Mouse (Mus musculus) left cerebral cortex, adult 9 months (tissue): ENCODE results near the gene Gm37240.
"Not testable (repeated sequence)": the region's sequence is repeated elsewhere in the genome, so short reads cannot be mapped to it uniquely, and the experiment has no call there.

Source experiments
- DNase-seq, 2 experiments: peaks; one replicate each; pipeline ENCODE4 v3.0.0; 2022; ENCODE audit warnings: low spot score in 2 of 2

The Gm37240 gene

DNA sequence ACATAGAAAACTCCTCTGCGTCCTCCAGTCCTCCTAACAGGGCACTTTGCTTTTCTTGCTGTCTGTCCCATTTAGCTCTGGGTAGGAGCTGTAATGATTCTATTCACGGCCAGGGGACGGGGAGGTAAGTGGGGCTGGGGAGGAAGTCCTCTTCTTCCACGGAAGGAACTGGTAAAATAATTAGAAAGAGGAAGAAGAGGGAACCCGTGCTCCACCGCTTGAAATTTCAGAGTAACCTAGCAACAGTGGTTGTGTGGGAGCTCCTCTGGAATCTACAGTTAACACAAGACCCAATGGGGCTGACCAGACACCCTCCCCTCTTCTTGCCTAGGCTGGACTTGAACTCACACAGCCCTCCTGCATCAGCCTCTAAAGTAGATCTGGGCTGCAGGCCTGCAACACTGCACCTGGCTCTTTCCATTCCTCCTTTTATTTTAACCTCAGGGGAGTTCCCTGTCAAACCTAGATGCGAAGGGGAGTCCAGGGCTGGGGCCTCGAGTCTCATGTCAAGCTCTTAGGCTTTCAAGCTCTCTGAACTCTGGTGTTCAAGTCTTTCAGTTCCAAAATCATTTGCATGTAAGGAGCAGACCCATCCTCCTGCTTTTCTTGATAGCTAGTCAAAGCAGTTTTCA is 1201.5 kb downstream of the Gm37240 start:
- no peak for DNase-seq

DNA sequence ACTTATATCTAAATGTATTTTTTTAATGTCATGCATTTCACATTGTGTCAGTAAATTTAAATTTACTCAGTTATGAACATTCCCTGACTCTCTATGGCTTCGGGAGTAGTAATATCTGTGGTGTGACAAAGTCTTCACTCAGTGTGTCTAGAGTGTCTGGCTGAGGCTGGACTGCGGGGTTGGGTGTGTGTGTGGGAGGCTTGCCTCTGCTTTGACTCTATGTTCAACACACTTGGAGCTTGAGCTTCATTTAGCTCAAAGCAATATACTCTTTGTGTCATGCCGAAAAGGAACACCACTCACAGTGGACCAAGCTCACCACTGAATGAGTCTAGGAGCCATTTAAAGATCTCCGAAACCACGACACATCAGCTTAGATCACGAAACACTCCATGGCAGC is 1203.5 kb downstream of the Gm37240 start:
- DNase-seq = no peak

DNA sequence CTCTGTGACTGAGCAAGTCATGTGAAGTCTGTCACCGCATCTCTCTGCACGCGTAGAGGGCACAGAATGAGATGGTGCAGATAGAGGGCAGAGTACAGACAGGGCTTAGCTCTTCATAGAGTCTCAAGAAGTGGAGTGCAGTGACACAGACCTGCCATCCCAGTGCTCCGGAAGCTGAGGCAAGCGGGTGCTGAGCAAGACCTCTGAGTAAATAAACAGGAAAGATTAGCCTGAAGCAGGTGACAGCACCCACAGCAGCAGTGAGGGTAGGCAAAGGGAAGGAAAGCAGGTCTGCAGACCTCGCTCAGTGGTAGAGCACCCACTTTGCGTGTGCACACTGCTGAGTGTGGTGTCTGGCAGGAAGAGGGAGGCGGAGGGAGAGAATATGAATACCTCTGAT is 1205.6 kb downstream of the Gm37240 start:
- no peak for DNase-seq

DNA sequence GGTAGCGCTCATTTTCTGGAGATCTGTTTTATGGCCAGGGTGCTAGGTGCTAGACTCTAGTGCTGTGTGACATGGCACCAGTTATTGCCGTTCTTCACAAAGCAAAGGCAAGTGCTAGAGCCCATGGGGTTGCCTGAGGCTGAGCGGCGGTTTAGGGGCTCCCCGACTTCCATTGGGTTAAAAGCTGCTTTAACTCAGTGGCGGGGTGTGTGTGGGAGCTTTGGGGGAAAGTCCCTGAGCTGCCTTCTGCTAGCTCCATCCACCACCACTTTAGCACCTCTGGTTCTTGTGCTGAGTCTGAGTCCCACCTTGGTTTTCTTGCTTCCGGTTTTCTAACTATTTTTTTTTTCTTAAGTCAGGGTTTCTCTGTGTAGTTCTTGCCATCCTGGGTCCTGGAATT is 1207.3 kb downstream of the Gm37240 start:
- DNase-seq = no peak

DNA sequence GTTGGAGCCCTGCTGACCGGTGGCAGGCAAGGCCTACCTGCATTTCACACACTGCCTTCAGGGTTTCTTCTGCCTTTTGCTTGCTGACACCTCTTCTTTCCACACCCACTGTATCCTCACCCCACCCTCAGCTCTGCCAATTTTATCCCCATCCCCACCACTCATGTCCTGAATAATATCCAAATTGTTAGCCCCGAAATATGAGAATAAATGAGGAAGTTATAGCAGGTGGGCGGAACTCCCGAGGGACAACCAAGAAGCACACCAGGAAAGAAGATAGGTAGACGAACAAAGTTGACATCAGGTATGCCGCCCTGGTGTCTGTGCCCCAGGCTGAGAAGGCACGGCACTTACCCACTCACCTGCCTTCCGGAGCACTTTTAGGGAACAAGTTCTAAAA is 1207.8 kb downstream of the Gm37240 start:
- DNase-seq = no peak

DNA sequence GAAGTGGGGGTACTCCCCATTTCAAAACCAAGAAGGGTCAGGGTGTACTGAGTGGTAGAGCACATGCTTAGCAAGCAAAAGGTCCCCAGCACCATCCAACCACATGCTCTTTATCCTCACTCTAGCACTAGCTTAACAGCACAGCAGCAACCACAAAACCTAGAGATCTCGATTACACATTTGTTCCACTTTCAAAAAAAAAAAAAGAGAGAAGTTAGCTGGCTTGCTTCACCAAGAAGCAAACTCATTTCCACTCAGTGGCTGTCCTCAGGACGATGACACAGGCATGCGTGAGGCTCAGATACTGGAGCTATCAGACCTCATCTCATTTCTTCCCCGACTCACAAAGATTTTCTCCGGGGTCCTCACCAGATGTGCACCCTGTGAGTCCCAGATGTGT is 1208.4 kb downstream of the Gm37240 start:
- no peak for DNase-seq

DNA sequence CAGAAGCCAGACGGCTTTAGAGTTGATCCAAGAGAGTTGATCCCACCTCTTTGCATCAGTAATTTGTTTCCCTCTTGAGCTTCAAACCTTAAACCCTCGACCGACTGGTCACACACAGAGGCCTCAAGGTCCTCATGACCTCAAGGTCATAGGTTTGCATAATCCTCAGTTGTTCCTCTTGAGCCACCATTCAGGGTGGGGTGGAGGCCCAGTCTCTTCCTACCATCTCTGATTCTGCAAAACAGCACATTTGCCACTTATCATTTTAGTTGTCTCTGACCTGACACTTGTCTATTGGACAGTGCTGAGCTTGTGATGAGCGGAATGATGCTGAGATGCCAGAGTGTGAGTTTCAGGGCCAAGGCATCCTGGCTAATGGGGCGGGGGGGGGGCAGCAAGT is 1211.6 kb downstream of the Gm37240 start:
- DNase-seq = no peak

DNA sequence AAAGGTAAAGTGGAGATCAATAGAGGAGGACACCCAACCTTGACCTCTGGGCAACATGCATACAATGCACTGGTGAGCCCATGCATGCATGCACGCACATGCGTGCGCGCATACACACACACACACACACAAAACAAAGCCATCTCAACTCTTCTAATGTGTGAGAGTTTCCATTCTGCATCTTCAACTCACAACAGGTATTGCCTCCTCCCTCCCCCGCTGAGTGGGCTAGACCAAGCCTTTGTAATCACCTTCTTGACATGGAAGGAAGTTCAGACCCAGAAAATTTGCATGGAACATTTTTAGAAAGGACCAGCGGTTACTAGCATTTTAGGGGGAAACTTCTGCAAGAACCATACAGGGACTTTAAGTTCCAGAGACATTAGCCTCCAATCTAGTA is 1213.8 kb downstream of the Gm37240 start:
- no peak for DNase-seq

DNA sequence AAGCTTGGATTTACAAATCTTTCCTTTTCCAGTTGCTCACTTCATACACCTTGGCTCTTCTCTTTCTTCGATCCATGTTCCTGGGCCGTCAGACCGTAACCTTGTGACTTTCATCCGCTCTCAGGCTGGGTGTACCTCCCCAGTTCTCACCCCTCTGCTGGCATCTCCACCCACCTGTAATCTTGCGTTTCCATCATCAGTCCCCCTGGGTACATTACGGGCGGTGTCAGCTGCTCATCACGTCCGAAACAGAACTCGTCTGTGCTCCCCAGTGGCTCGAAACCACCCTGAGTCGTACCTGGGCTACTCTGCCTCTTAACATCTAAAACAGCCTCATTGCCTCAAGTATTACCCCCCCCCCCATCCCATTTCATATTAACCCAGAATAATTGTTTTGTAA is 1215.2 kb downstream of the Gm37240 start:
- DNase-seq = no peak

DNA sequence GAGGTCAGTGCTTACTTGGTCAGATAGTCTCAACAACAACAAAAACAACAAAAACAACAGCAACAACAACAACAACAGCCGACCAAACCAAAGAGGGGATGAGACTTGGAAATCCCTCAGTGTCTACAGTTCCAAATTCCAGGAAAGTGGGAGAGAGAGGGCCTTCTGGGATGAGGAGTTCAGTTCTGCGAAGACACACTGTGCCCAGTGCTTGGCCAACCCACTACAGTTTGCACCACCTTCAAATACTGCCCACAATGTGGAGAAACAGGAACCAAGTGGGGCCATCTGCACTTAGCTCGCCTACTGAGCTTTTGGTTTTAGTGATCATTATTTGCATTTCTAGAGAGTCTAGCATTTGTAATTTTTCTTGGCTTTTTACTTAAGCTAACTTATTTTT is 1218.4 kb downstream of the Gm37240 start:
- DNase-seq = no peak

DNA sequence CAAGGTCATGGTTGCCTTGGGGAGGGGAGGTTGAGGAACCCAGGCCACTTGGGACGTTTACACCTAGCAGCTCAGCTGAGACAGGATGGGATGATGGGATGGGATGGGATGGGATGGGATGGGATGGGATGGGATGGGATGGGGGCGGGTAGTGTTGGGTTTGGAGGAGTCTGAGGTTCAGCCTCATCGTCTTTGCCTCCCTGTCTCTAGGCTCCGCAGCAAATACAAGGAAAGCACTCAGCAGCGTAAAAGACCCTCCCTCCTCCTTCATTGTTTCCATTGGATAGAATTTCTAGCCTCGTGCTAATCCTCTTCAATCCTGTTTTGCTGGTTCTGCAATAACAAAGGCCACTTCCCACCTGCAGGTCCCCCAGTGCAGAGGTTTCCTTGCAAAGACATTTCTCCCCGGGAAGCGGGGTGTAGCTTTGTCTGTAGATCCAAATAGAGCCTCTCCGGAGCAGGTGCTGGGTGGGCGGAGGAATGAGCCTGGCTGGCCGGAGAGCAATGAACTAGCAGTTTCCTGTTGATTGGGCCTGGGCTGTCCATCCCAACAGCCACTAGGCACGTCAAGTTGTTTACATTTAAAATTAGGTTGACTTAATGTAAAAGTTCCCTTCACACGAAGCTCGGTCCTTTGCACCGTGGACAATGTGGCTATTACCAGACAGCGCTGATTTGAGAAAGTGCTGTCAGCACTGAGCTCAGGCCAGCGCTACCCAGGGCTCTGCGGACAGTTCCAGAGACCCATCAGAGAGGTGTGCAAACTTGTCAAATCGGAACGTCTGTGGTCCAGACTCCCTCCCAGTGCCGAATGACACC is 1221.9 kb downstream of the Gm37240 start:
- DNase-seq = no peak

DNA sequence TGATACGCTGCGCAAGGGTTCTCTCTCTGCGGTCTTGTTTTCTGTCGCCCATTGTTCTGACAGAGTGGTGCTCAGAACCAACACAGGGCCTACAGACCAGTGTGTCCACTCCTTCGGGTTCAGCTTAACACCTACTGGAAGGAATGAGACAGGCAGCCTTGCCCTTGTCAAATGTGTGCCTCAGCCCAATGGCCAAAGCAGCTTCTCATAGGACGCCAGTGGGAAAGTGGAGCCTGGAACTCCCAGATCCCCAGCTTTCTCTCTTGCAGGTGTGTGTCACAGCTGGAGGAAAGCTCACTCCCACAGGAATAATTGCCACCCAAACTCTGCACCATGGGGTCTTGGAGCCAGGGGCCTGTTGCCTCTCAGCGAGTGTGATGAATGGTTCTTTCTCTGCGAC is 1222.6 kb downstream of the Gm37240 start:
- DNase-seq = no peak

DNA sequence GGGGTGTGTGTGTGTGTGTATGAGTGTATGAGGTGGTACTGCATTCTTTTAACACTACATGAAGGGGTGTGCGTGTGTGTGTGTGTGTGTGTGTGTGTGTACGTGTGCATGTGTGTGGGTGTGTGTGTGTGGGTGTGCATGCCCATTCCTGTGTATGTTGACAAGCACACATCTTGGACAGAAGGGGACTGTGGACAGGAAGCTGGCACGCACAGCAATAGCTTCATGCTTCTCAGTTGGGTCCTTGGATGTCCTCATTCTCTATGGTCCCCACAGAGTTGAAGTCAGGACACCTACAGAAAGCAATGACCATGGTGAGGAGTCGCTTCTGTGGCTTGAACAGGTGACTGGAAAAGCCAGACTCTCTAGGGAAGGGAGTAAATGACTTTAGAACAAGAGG is 1223.5 kb downstream of the Gm37240 start:
- DNase-seq = no peak

DNA sequence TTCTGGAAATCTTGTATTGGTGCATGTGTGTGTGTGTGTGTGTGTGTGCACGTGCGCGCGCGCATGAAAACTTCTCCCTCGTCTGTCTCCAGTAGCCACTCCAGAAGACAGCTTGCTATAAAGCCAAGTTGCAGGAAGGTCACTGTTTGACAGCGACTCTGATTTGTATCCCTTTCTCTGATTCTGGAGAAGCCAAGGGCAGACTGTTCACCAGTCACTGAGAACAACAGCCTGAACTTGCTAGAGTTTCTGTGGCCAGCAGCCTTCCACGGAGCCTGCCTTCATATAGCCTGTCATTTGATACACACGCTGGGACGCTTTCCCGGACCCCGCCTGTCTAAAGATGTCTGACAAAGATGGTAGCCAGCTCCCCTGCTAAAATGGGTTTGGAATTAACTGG is 1224.2 kb downstream of the Gm37240 start:
- DNase-seq = no peak

DNA sequence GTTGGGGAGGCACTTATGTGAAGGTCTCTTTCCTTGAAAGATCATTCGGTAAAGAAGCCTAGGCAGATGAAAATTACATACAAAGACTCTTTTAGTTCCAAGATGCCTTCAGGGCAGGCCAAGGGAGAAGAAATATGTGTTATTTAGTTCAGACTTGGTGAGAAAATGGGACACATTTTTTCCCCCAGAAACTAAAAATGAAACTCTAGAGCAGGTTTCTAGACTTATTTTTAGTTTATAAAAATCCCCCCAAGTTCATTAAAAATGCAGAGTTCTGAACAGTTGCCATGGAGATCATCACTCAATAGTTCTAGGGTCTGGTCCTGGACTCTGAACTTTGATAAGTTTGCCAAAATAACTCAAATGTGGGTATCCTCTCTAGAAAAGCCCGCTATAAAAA is 1226.9 kb downstream of the Gm37240 start:
- DNase-seq = no peak

DNA sequence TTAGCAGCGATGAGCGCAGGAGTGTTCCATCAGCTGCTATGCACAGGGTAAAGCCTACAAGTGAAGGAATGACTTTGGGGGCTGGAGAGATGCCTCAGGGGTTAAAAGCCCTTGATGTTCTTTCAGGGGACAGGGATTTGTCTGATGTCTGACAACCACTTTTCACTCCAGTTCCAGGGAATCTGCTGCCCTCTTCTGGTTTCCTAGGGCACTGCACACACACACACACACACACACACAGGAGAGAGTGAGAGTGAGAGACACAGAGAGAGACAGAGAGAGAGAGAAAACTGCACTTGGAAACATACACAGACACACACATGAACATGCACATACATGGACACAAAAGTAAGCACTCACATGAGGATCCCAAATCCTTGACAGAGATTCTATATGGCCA is 1228.4 kb downstream of the Gm37240 start:
- DNase-seq = no peak

DNA sequence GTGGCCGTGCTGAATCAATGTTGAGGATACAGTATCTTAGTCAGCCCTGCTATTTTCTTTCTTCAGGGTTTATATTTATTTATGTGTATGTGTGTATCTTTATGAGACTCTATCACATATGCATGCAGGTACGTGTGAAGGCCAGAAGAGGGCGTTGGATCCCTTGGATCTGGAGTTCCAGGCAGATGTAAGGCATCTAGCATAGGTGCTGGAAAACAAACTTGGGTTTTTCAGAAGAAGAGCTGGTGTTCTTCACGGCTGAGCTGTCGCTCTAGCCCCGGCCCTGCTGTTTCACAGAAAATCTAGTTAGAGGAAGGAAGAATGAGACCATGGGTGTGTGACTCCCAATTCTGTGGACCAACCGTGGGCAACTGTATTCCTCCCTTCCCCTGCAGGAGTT is 1229.3 kb downstream of the Gm37240 start:
- DNase-seq = no peak

DNA sequence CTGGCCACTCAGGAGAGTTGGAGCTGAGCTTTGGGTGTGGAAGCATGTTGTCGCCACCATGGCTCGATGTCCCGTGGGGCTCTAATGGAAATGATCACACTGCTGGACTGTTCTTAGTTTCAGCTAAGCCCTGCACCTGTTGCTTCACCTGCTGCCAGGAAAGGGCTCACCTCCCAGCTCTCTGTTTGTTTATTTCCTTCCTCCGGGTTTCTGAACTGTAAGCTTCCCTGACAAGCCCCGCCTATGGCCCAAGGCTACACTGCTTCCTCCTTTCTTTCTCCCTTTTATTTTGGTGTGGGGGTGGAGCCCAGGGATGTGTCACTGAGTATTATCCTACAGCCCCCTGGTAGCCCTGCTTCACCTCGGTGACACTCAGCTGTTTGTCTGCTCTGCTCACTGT is 1230.1 kb downstream of the Gm37240 start:
- no peak for DNase-seq

DNA sequence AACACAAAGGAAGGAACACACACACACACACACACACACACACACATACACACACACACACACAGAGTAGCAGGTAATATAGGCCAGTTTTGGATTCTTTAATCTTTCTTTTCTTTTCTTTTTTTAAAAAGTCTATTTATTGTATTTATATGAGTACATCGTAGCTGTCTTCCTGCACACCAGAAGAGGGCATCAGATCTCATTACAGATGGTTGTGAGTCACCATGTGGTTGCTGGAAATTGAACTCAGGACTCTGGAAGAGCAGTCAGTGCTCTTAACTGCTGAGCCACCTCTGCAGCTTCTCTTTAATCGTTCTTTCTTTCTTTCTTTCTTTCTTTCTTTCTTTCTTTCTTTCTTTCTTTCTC is 1231.5 kb downstream of the Gm37240 start:
- DNase-seq = not testable (repeated sequence)

DNA sequence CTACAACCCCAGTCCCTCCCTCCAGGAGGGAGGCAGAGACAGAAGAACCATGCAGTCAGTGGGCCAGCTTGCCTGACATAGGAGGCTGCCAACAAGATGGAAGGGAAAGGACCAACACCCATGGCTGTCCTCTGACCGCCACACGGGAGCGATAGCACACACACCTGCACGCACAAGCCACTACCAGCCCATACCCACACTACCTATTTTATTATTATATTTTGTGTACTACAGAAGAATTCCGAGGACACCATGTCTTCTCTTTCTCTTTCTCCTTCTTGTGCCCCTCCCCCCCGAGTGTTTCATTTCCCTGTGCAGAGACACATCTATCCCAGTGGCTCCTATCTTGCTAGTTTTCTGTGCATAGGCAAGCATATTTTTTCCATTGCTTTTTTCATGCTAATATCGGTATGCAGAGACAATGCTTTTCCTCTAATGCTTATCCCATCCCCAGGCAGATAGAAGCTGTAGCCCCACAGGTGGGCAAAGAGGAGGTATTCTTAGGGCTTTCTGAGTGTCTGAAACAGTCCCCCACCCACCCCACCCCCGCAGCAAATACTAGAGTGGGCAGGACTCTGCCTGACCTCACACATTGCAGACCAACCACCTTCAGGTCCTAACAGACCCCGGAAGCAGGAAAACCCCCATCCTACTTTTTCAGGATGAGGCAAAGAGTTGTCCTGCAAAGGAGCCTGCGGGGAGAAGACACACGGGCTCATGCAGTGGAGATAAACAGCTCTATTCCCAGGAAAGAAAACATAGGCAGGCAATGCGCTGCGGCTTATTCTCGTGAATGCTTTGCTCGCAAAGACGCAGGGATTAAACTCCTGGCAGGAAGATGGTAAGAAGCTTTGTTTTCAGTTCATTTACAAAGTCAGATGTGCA is 1232.2 kb downstream of the Gm37240 start:
- DNase-seq = no peak

DNA sequence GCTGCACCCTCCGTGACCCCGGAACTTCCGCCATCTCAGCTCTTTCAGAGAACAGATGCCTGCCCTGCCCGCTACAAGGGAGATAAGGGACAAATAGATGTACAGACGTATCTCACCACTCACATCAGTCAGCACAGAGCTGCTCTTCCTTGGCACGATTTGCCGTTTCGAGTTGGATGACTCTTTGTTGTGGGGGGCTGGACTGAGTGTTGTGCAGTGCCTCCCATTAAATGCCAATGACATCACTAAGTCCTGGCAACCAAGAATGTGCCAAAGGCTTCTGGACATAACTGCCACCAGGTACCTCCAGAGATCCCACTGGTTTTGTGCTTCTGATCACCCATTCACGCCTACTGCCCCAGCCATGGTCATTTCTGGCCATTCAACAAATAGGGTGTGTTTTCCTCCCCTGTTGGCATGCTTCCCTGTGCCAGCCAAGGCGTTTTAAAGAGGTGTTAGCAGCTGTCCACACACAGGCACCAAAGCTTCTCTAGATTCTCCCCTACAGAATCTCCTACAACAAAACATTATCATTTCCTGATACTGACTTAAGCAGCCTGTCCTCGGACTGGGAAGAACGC is 1233.0 kb downstream of the Gm37240 start:
- DNase-seq = no peak

DNA sequence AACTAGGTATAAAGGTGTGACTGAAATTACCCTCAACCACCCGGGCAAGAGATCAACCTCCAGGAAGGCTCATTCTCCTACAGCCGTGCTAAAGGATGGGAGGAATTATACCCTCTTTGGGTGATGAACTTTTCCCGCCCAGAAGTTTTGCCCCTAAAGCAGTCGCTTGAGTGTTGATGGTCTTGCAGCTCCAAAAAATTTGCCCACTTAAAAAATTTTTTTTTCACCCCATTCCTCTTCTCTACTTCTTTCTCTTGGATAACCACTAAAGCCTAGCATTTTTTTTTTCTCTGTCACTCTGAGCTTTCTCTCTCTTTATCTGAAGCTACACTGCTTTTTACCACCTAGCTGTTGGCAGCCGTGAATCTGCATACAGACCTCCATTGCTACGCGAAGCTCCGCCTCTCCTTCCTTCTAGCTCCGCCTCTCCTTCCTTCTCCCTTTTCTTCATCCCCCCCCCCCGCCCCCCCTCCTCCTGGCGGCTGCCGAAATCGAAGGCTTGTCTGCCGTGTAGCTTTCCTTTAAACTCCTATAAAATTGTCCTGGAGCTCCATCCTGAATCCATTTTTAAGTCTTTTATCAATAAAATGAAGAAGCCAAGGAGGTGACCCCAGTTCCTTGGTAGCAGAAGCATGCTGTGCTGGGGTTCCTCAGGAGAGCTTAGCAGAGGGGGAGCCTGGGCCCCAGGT is 1233.6 kb downstream of the Gm37240 start:
- no peak for DNase-seq
